Mouse (Mus musculus) limb, embryonic 12.5 days (tissue): ENCODE data around the gene Arpc5. TPM values are rescaled to one million over a fixed set of nuclear protein-coding genes. Genes with fewer than 3 reads are reported as not detected.
"Not testable (repeated sequence)": the region's sequence is repeated elsewhere in the genome, so short reads cannot be mapped to it uniquely, and the experiment has no call there.

Source experiments
- ATAC-seq: fragments of 200-750 bp; cut with Nextera tagmentation; 2 replicates; pipeline ENCODE4 v1.8.0; 2017; ENCODE audit warnings: low read depth, moderate TSS enrichment; ENCODE audit not compliant: insufficient number of reproducible peaks, insufficient read depth, low FRiP score, low TSS enrichment
- H3K27ac ChIP-seq: fragments of 300-500 bp; sonication (generic); 2 replicates; pipeline ENCODE4 v1.5.1; 2016; ENCODE audit warnings: mild to moderate bottlenecking, moderate library complexity
- H3K27me3 ChIP-seq: fragments of 300-500 bp; sonication (generic); 2 replicates; pipeline ENCODE4 v1.6.1; 2016; ENCODE audit warnings: mild to moderate bottlenecking, moderate library complexity
- H3K36me3 ChIP-seq: fragments of 300-500 bp; sonication (generic); 2 replicates; pipeline ENCODE4 v1.6.1; 2016; ENCODE audit warnings: mild to moderate bottlenecking, moderate library complexity
- H3K4me1 ChIP-seq: fragments of 300-500 bp; sonication (generic); replicated peaks from 2 replicates; pipeline ENCODE4 v1.6.1; 2016
- H3K4me2 ChIP-seq: fragments of 300-500 bp; sonication (generic); 2 replicates; pipeline ENCODE4 v1.6.1; 2016; ENCODE audit warnings: mild to moderate bottlenecking, moderate library complexity
- H3K4me3 ChIP-seq: fragments of 300-500 bp; sonication (generic); replicated peaks from 2 replicates; pipeline ENCODE4 v1.5.1; 2016; ENCODE audit warnings: mild to moderate bottlenecking
- H3K9ac ChIP-seq: fragments of 300-500 bp; sonication (generic); replicated peaks from 2 replicates; pipeline ENCODE4 v1.6.1; 2016; ENCODE audit warnings: mild to moderate bottlenecking, moderate library complexity
- H3K9me3 ChIP-seq: fragments of 300-500 bp; sonication (generic); 2 replicates; pipeline ENCODE4 v1.6.1; 2016; ENCODE audit warnings: mild to moderate bottlenecking, moderate library complexity
- WGBS: fragments of 180-500 bp; shearing (Covaris S2); methylation state at CpG from one replicate; pipeline ENCODE4 v1.1.7; 2016; 5-methylcytosine and 5-hydroxymethylcytosine counted together
- polyA plus RNA-seq: library from polyadenylated mRNA; unstranded; fragments of >200 nt; fragmentation: Nextera tagmentation; extraction: Ambion mirVana; gene quantifications from 2 replicates; pipeline ENCODE4 v1.2.1, GENCODE M21; 2016

Arpc5 gene
- polyA plus RNA-seq, 1 experiment from 2014 or later = 174 TPM

DNA sequence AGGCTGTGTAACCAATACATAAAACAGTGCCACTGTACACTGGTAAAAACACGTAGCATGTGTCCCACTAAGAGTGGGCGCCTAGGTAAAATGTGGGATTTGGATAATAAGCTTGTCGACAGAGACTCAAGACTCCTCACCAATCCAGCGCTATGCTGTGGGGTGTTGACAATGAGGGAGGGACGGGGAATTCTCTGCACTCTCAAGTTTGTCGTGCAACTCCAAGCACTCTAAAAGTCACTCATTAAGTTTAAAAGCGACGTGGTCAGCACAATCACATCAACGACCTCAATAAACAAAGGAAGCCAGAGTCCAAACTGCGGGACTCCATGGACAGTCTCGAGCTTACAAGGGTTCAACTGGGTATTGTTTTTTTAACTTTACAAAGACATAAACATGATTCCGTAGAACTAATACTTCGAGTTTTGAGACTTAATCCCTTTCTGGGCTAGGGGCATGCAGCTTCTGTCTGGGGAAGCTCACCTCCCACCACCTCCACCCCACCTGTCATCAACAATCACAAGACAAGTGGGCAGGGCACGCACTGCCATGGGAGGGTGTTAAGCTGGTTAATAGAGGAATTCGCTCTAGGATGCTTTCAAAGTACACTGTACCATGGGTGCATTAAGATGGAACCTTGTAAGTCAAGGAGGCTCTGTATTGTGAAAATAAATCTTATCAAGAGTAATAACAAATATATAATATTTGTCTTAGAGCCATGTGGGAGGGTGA lies 23.1 kb upstream of the Arpc5 start:
- Histone ChIP-seq H3K9ac (no peak overlapping the region), H3K27ac (no peak overlapping the region), H3K4me3 (no peak overlapping the region), H3K9me3 (no peaks in the 10 kb centered on the region), H3K4me1 (0 out of 2 replicates have a peak, but pooled peaks cover 4% of the 10 kb centered on the region), H3K27me3 (no peaks in the 10 kb centered on the region), H3K36me3 (no peaks in the 10 kb centered on the region), H3K4me2 (no peak overlapping the region)
- 57% methylated on average over 15 of the region's 15 CpGs for WGBS
- ATAC-seq = no peak

DNA sequence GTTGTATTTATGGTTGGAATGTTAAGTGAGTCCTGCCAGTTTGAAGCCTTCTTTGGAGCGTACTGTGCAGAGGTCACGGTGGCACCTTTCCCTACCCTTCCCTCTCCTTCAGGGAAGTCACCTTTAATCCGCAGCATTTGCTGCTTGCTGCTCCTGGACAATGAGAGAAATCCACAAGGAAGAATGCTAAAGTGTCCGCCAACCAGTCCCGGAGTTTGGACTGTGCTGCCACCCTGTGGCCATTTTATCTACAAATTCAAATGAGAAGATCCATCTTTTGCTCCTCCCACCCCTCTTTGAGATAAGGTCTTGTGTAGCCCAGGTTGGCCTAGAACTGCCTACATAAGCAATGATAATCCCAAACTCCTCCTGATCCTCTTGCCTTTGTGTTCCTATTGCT lies 19.9 kb upstream of the Arpc5 start:
- Histone ChIP-seq H3K27me3 (no peaks in the 10 kb centered on the region), H3K27ac (no peak overlapping the region), H3K4me1 (0 out of 2 replicates have a peak, but pooled peaks cover 4% of the 10 kb centered on the region), H3K4me3 (no peak overlapping the region), H3K4me2 (no peak overlapping the region), H3K36me3 (no peaks in the 10 kb centered on the region), H3K9me3 (no peaks in the 10 kb centered on the region), H3K9ac (no peak overlapping the region)
- WGBS = 11% methylated on average over 5 of the region's 5 CpGs
- no peak for ATAC-seq

DNA sequence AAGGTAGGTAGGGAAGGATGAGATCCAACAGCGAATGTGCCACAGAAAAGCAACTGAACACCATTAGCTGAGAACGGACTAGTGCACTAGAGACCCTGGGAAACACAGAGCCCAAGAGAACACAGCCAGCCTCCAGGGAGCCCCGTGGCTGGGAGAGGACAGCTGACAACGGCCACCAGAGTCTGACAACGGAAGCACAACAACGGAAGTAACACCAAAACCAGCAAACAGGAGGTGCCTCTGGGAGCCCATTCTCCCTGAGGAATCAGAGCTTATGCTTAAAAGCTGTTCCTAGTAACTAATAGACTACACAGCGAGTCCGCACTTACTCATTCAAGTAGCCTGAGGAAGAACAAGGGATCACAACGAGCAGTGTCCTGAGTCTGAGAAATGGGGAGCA lies 17.1 kb upstream of the Arpc5 start:
- Histone ChIP-seq H3K27me3 (no peaks in the 10 kb centered on the region), H3K9me3 (no peaks in the 10 kb centered on the region), H3K4me3 (no peak overlapping the region), H3K9ac (no peak overlapping the region), H3K4me1 (no peaks in the 10 kb centered on the region), H3K36me3 (no peaks in the 10 kb centered on the region), H3K27ac (no peak overlapping the region), H3K4me2 (no peak overlapping the region)
- 71% methylated on average over 9 of the region's 9 CpGs for WGBS
- ATAC-seq = no peak

DNA sequence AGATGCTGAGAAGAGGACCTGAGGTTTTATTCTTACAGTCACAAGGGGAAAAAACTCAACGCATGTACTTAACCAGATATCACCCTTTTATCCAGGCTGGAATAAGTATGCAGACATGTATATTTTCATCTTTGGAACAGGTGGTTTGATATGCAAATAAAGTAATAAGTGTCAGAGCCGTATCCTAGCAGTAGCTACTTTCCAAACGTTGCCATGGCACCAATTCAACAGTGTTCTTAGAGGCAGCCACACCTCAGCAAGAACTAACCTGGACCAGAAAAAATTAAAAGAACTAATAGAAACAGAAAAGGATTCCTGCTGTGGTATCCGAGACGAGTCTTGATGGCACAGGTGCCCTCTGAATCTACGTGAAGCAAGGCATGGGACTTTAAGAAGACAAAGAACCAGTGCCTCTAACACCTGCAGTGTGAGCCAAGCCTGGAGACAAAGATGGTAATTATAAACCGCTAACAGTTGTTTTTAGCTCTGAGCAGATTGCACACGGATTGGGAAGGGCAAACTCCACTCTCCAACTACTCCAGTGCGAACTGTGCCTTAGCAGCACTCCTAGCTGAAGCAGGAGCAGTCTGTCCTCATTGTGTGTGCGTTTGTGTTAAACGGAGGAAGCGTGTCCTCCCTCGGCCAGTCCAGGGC lies 15.9 kb upstream of the Arpc5 start, which contains the start of gene Apobec4:
Gene Apobec4, plus strand, starts transcription at position 240 of the 654 bp plus-strand sequence.
- Histone ChIP-seq H3K4me1 (no peaks in the 10 kb centered on the region), H3K4me2 (no peak within 1 kb of the TSS), H3K27me3 (no peaks in the 10 kb centered on the region), H3K9me3 (no peaks in the 10 kb centered on the region), H3K9ac (no peak within 1 kb of the TSS), H3K27ac (no peak within 1 kb of the TSS), H3K4me3 (no peak within 1 kb of the TSS), H3K36me3 (no peaks in the 10 kb centered on the region)
- 74% methylated on average over 13 of the region's 13 CpGs for WGBS
- ATAC-seq = no peak

DNA sequence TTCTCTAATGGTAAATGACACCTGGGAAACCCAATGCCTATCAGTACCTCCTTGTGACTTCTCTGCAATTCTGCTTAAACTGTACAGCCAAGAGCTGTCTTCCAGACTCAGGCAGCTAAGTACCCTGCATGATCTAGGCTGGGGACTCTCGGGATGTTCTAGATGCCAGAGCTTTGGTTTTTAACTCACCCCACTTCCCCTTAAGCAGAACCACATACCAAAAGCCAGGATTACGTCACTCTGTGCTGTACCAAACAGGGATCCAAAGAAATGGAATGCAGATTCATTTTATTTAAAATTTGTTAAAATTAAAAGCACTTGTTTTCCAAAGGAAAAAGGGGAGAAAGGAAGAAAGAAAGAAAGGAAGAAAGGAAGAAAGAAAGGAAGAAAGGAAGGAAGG lies 4.6 kb upstream of the Arpc5 start:
- no peak overlapping the region for H3K9ac ChIP-seq
- H3K4me3 ChIP-seq = no peak overlapping the region
- no peaks in the 10 kb centered on the region for H3K36me3 ChIP-seq
- peaks cover 4% of the 10 kb centered on the region; the same call in 1 of the 2 replicates for H3K27me3 ChIP-seq
- H3K9me3 ChIP-seq = no peaks in the 10 kb centered on the region
- H3K4me1 ChIP-seq = peaks cover 10% of the 10 kb centered on the region
- no peak overlapping the region for H3K4me2 ChIP-seq
- no peak for ATAC-seq
- WGBS = 75% methylated on average over 2 of the region's 2 CpGs
- H3K27ac ChIP-seq = no peak overlapping the region

DNA sequence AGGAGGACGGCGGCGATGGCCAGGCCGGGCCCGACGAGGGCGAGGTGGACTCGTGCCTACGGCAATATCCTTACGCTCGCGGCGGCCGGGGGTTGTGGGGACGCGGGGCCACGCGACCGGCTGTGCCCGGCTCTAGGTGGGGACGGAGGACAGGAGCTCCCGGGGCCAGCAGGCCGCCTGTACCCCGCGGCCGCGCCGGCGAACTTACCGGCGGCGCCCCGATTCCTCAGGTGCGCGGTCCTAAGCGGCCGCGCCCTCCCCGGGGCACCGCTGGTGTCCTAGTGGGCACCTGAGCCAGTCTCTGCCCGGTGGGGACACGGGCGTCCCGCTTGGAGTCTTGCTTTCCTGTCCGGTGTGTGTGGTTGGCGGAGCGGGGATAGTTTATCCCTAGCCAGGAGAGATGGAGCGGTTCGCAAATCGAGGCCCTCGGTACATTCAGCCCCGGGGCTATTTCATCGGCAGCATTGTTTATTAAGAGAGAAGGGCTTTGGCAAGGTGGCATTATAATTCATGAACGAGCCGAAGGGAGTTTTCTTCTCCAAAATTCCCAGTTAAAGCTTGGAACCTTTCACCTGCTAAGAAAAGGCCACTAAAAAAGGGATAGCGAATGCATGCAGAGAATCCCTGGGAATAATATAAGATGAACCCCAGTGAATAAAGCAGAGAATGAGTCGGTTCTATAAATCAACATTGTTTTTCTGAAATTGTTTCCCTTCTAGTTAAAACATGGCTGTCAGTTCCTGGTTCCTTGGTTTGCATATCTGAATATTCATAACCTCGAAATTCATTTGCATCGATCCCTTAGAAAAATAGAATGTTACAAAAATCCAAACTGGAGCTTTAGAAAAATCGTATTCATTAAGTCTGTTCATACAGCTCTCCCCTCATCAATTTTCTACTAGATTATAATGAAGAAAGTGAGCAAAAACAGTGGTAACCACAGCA lies 734 bp downstream of the Arpc5 start:
- H3K4me2 ChIP-seq = peak overlapping the region; percentile 96
- H3K9me3 ChIP-seq = no peaks in the 10 kb centered on the region
- peak; percentile 56 for ATAC-seq
- H3K36me3 ChIP-seq = peaks cover 18% of the 10 kb centered on the region
- peak overlapping the region; percentile 78 for H3K27ac ChIP-seq
- H3K4me3 ChIP-seq = peak overlapping the region; percentile 96
- peak overlapping the region; percentile 92 for H3K9ac ChIP-seq
- WGBS = 2% methylated on average over 60 of the region's 60 CpGs
- peaks cover 10% of the 10 kb centered on the region for H3K4me1 ChIP-seq
- H3K27me3 ChIP-seq = peaks cover 4% of the 10 kb centered on the region; the same call in 1 of the 2 replicates

DNA sequence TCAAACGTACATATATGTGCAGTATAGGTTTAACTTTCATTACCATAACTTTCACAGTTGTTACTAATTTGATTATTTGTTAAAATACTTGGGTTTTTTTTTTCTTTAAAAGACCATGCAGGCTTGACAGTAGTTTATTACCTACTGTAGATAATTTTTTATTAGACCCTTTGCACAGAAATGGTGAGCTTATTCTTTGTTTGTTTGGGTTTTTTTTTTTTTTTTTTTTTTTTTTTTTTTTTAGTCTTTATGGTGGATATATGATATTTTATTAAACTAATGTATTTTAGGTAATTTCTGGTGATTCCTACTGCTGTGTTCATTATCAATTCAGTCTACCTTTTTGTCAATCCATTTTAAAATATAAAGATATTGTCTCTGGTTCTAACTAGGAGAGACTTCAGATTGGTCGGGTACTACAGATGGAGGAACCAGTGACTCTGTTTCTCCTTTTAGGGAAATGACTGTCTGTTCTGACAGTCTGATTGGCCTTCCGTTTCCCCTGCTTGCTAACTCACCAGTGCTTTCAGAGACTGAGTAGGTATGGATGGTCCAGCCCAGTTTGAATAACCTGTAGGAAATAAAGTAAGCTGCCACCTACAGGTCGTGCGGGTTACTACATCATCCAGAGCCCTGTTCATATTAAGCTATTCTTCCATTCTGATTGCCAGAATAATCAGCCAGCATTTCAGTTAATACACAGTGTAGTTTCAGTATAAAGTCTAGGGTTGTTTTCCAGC lies 1.6 kb downstream of the Arpc5 start:
- H3K4me3 ChIP-seq = peak overlapping the region; percentile 96
- H3K4me1 ChIP-seq = peaks cover 10% of the 10 kb centered on the region
- 11% methylated on average over 5 of the region's 5 CpGs for WGBS
- H3K9me3 ChIP-seq = no peaks in the 10 kb centered on the region
- no peak overlapping the region for H3K27ac ChIP-seq
- H3K4me2 ChIP-seq = peak overlapping the region; percentile 96
- H3K27me3 ChIP-seq = peaks cover 4% of the 10 kb centered on the region; the same call in 1 of the 2 replicates
- peaks cover 26% of the 10 kb centered on the region for H3K36me3 ChIP-seq
- H3K9ac ChIP-seq = no peak overlapping the region
- ATAC-seq = peak; percentile 12; the same call in 1 of the 2 replicates

DNA sequence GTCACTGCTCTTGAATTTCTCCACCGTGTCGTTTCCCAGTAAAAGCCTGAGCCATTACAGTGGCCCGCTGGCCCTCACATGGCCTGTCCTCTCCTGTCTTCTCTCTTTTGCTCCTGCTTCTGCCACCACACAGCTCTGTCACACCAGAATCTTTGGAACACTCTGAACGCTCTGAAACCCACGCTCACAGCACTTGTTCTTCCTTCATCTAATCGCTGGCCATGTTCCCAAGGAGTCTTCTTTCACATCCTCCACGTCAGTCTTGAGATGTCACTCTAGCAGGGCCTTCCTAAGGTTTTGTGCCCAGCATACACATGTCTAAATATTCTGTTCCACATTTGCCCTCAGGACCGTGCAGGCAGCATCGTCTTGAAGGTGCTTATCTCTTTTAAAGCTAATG lies 4.7 kb downstream of the Arpc5 start:
- H3K4me3 ChIP-seq = no peak overlapping the region
- 83% methylated on average over 9 of the region's 9 CpGs for WGBS
- H3K36me3 ChIP-seq = peaks cover 56% of the 10 kb centered on the region
- ATAC-seq = no peak
- no peak overlapping the region for H3K9ac ChIP-seq
- no peak overlapping the region for H3K4me2 ChIP-seq
- no peaks in the 10 kb centered on the region for H3K27me3 ChIP-seq
- no peaks in the 10 kb centered on the region for H3K9me3 ChIP-seq
- no peaks in the 10 kb centered on the region for H3K4me1 ChIP-seq
- no peak overlapping the region for H3K27ac ChIP-seq

DNA sequence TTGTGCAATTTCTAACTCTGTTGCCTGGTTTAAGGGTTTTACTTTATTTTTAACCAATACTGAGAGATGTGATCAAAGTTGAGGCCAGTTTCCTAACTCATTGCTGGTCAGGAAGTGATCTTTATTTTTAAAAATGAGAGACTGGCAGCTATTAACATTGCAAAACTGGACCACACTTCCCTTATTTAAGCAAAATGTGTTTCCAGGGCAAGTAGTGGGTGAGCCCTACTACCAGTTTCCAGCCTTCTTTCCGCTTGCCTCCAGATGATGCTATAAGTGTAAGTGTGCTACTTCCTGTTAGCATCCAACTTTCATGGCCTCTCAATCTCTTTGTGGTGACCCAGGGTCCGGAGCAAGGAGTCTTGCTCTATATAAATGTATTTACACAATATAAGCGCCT lies 8.3 kb downstream of the Arpc5 start:
- H3K36me3 ChIP-seq = peaks cover 63% of the 10 kb centered on the region
- not testable (repeated sequence) for ATAC-seq, H3K4me2 ChIP-seq

DNA sequence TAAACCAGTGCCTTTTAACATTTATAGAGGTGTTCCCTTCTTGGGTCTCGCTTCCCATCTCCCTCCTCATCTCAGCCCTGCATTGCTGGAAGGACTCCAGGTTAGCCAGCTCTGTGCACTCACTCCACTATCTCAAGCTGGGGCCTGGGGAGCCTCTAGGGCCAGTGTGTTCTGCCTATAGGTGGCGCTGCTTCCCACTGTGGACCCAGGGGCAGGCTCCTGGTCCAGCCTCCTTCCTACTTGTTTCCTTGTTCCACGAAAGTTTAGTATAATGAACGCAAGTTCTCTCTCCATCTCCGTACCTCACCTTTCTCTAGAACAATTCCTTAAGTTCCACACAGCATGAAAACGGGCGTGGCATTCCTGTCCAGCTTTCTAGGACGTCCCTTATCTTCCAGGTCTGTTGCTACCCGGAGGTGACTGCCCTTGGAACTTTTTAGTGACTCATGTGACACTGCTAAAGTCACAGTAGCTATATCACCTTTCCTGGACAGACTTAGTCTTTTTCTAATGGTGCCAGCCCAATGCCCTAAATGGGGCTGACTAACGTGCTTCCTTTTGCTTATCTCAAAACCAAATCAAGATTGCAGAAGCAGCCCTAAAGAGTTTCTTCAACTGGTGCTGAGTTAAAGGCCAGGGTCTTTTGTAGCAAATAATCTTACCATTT lies 12.9 kb downstream of the Arpc5 start:
- Histone ChIP-seq H3K4me1 (no peaks in the 10 kb centered on the region), H3K9ac (no peak overlapping the region), H3K4me3 (no peak overlapping the region), H3K4me2 (no peak overlapping the region), H3K27ac (no peak overlapping the region), H3K9me3 (no peaks in the 10 kb centered on the region), H3K36me3 (peaks cover 23% of the 10 kb centered on the region), H3K27me3 (no peaks in the 10 kb centered on the region)
- WGBS = 34% methylated on average over 10 of the region's 10 CpGs
- no peak for ATAC-seq

More for the DNA sequence above, 8.3 kb downstream of the Arpc5 start:
- WGBS = 89% methylated on average over 3 of the region's 3 CpGs
- H3K27me3 ChIP-seq, H3K4me3 ChIP-seq, H3K9ac ChIP-seq, H3K9me3 ChIP-seq, H3K27ac ChIP-seq, H3K4me1 ChIP-seq: not testable (repeated sequence)
